Mouse (Mus musculus): Measurements from ENCODE around the gene Eps8. TPM values are rescaled to one million over a fixed set of nuclear protein-coding genes. Genes with fewer than 3 reads are reported as not detected.
A peak's percentile ranks its signal among the peaks of the same experiment; 100 is the strongest.
"Not testable (repeated sequence)": the region's sequence is repeated elsewhere in the genome, so short reads cannot be mapped to it uniquely, and the experiment has no call there.

The Eps8 gene
- polyA plus RNA-seq, 1 experiment = 17.7 TPM

GRCm38 (mm10) chr6:137458136-137458535 is 196.5 kb downstream of the Eps8 start:
- TF ChIP-seq POLR2A (IDR thresholded peaks at IDR 0.05; ENCODE audit: insufficient read depth, low read length) = no peak
- TF ChIP-seq EP300 (IDR thresholded peaks at IDR 0.05; ENCODE audit: insufficient read depth, low read depth, low read length) = no peak
- TF ChIP-seq CTCF (IDR thresholded peaks at IDR 0.05; ENCODE audit: low read depth, low read length) = no peak
- Histone ChIP-seq H3K36me3 (ENCODE audit: control insufficient read depth, insufficient read depth, low read length, poor library complexity, severe bottlenecking) (no peaks in the 10 kb centered on the region), H3K4me1 (ENCODE audit: control insufficient read depth, insufficient read depth, low read length) (no peaks in the 10 kb centered on the region), H3K9ac (ENCODE audit: low read depth, poor library complexity, severe bottlenecking) (no peak overlapping the region), H3K27ac (ENCODE audit: insufficient read depth, low read length) (no peak overlapping the region), H3K27me3 (ENCODE audit: control insufficient read depth, insufficient read depth, low read length, poor library complexity, severe bottlenecking) (no peaks in the 10 kb centered on the region), H3K4me3 (ENCODE audit: low read depth, low read length) (no peak overlapping the region), H3K9me3 (replicated peaks; ENCODE audit: control insufficient read depth, insufficient read depth, low read length, poor library complexity, severe bottlenecking) (no peaks in the 10 kb centered on the region)

GRCm38 (mm10) chr6:137457210-137457609 is 197.5 kb downstream of the Eps8 start:
- Histone ChIP-seq H3K4me3 (ENCODE audit: low read depth, low read length) (no peak overlapping the region), H3K36me3 (ENCODE audit: control insufficient read depth, insufficient read depth, low read length, poor library complexity, severe bottlenecking) (no peaks in the 10 kb centered on the region), H3K9ac (ENCODE audit: low read depth, poor library complexity, severe bottlenecking) (no peak overlapping the region), H3K27ac (ENCODE audit: insufficient read depth, low read length) (no peak overlapping the region), H3K27me3 (ENCODE audit: control insufficient read depth, insufficient read depth, low read length, poor library complexity, severe bottlenecking) (no peaks in the 10 kb centered on the region), H3K9me3 (replicated peaks; ENCODE audit: control insufficient read depth, insufficient read depth, low read length, poor library complexity, severe bottlenecking) (no peaks in the 10 kb centered on the region), H3K4me1 (ENCODE audit: control insufficient read depth, insufficient read depth, low read length) (no peaks in the 10 kb centered on the region)
- TF ChIP-seq POLR2A (IDR thresholded peaks at IDR 0.05; ENCODE audit: insufficient read depth, low read length) = no peak
- no peak for TF ChIP-seq EP300 (IDR thresholded peaks at IDR 0.05; ENCODE audit: insufficient read depth, low read depth, low read length)
- no peak for TF ChIP-seq CTCF (IDR thresholded peaks at IDR 0.05; ENCODE audit: low read depth, low read length)

- no peaks in the 10 kb centered on the region for H3K4me1 ChIP-seq (ENCODE audit: control insufficient read depth, insufficient read depth, low read length)
- H3K9me3 ChIP-seq (replicated peaks; ENCODE audit: control insufficient read depth, insufficient read depth, low read length, poor library complexity, severe bottlenecking) = no peaks in the 10 kb centered on the region
- no peak overlapping the region for H3K27ac ChIP-seq (ENCODE audit: insufficient read depth, low read length)
- H3K36me3 ChIP-seq (ENCODE audit: control insufficient read depth, insufficient read depth, low read length, poor library complexity, severe bottlenecking) = no peaks in the 10 kb centered on the region
- no peak overlapping the region for H3K4me3 ChIP-seq (ENCODE audit: low read depth, low read length)
- H3K9ac ChIP-seq (ENCODE audit: low read depth, poor library complexity, severe bottlenecking) = no peak overlapping the region
- no peak for TF ChIP-seq CTCF (IDR thresholded peaks at IDR 0.05; ENCODE audit: low read depth, low read length)
- TF ChIP-seq EP300 (IDR thresholded peaks at IDR 0.05; ENCODE audit: insufficient read depth, low read depth, low read length) = no peak
- no peak for TF ChIP-seq POLR2A (IDR thresholded peaks at IDR 0.05; ENCODE audit: insufficient read depth, low read length)
- no peaks in the 10 kb centered on the region for H3K27me3 ChIP-seq (ENCODE audit: control insufficient read depth, insufficient read depth, low read length, poor library complexity, severe bottlenecking)
Measured at GRCm38 (mm10) chr6:137456064-137456463, 198.6 kb downstream of the Eps8 start.

DNA sequence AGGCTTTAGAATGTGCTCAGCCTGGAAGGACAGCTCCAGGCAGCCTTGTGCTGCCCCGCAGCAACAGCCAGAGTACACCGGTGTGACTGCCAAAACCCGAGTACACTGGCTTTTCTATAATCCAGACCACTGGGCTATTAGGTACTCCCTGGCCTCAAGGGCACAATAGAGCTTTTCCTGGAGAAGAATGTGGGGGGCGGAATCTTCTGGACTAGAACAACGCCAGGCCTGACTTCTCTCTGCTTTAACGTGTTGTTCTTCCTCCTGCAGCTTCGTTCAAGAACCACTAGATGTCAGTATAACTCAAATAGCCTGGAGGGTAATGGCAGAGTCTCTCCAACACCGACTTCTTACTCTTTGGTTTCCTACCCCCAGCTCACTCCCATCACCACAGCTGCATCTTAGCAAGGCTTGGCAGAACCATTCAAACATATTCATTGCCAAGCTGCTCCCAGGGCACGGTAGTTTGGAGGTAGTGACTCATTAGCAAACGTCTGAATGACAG is 199.1 kb downstream of the Eps8 start:
- Histone ChIP-seq H3K9me3 (replicated peaks; ENCODE audit: control insufficient read depth, insufficient read depth, low read length, poor library complexity, severe bottlenecking) (no peaks in the 10 kb centered on the region), H3K9ac (ENCODE audit: low read depth, poor library complexity, severe bottlenecking) (no peak overlapping the region), H3K4me1 (ENCODE audit: control insufficient read depth, insufficient read depth, low read length) (no peaks in the 10 kb centered on the region), H3K27ac (ENCODE audit: insufficient read depth, low read length) (no peak overlapping the region), H3K4me3 (ENCODE audit: low read depth, low read length) (no peak overlapping the region), H3K36me3 (ENCODE audit: control insufficient read depth, insufficient read depth, low read length, poor library complexity, severe bottlenecking) (no peaks in the 10 kb centered on the region), H3K27me3 (ENCODE audit: control insufficient read depth, insufficient read depth, low read length, poor library complexity, severe bottlenecking) (no peaks in the 10 kb centered on the region)
- TF ChIP-seq CTCF (IDR thresholded peaks at IDR 0.05; ENCODE audit: low read depth, low read length) = peak; percentile 51
- TF ChIP-seq EP300 (IDR thresholded peaks at IDR 0.05; ENCODE audit: insufficient read depth, low read depth, low read length) = no peak

DNA sequence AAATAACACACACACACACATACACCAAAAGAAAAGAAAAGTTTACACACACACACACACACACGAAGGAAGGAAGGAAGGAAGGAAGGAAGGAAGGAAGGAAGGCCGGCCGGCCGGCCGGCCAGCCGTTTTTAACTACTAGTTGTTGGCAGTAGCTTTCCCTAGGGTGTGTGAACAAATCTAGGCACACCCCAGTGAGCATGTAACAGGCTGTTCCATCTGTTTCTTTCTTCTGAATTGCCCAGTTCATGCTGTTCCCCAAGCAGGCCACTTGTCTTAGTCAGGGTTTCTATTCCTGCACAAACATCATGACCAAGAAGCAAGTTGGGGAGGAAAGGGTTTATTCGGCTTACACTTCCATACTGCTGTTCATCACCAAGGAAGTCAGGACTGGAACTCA is 208.6 kb downstream of the Eps8 start:
- not testable (repeated sequence) for H3K4me1 ChIP-seq (ENCODE audit: control insufficient read depth, insufficient read depth, low read length); H3K4me3 ChIP-seq (ENCODE audit: low read depth, low read length); H3K36me3 ChIP-seq (ENCODE audit: control insufficient read depth, insufficient read depth, low read length, poor library complexity, severe bottlenecking); H3K9ac ChIP-seq (ENCODE audit: low read depth, poor library complexity, severe bottlenecking); H3K27me3 ChIP-seq (ENCODE audit: control insufficient read depth, insufficient read depth, low read length, poor library complexity, severe bottlenecking); H3K9me3 ChIP-seq (replicated peaks; ENCODE audit: control insufficient read depth, insufficient read depth, low read length, poor library complexity, severe bottlenecking); H3K27ac ChIP-seq (ENCODE audit: insufficient read depth, low read length)

GRCm38 (mm10) chr6:137443089-137443488 is 211.6 kb downstream of the Eps8 start:
- Histone ChIP-seq H3K4me3 (ENCODE audit: low read depth, low read length) (no peak overlapping the region), H3K9ac (ENCODE audit: low read depth, poor library complexity, severe bottlenecking) (no peak overlapping the region), H3K27me3 (ENCODE audit: control insufficient read depth, insufficient read depth, low read length, poor library complexity, severe bottlenecking) (no peaks in the 10 kb centered on the region), H3K4me1 (ENCODE audit: control insufficient read depth, insufficient read depth, low read length) (no peaks in the 10 kb centered on the region), H3K9me3 (replicated peaks; ENCODE audit: control insufficient read depth, insufficient read depth, low read length, poor library complexity, severe bottlenecking) (no peaks in the 10 kb centered on the region), H3K27ac (ENCODE audit: insufficient read depth, low read length) (no peak overlapping the region), H3K36me3 (ENCODE audit: control insufficient read depth, insufficient read depth, low read length, poor library complexity, severe bottlenecking) (no peaks in the 10 kb centered on the region)
- TF ChIP-seq POLR2A (IDR thresholded peaks at IDR 0.05; ENCODE audit: insufficient read depth, low read length) = no peak
- TF ChIP-seq EP300 (IDR thresholded peaks at IDR 0.05; ENCODE audit: insufficient read depth, low read depth, low read length) = no peak
- no peak for TF ChIP-seq CTCF (IDR thresholded peaks at IDR 0.05; ENCODE audit: low read depth, low read length)

Measured in ES-Bruce4 (cell line).